Mouse (Mus musculus): ENCODE measurements at regions not wholly inside any gene's neighbourhood (a gene's known extent, or its start where the extent isn't known, plus 50 kb on each side); places are given as distances from the start of the nearest gene placed in this dataset.
A peak's percentile ranks its signal among the peaks of the same experiment; 100 is the strongest.

GRCm38 (mm10) chr6:31318506-31318905 is 80.0 kb upstream of the Mkln1 start:
- no peaks in the 10 kb centered on the region for H3K9me3 ChIP-seq (ENCODE audit: control insufficient read depth, low read length)
- H3K4me3 ChIP-seq (ENCODE audit: low read length), result peak overlapping the region; percentile 43
- H3K27me3 ChIP-seq (ENCODE audit: control insufficient read depth, insufficient read depth, low read depth, low read length), result no peaks in the 10 kb centered on the region
- peak; percentile 79 for ATAC-seq (ENCODE audit: low read depth)
- H3K9ac ChIP-seq (ENCODE audit: low read length), result peak overlapping the region; percentile 23; the same call in 1 of the 2 replicates
- H3K4me1 ChIP-seq (replicated peaks; ENCODE audit: control insufficient read depth, insufficient read depth, low read length), result peaks cover 32% of the 10 kb centered on the region
- peak overlapping the region; percentile 88 for H3K27ac ChIP-seq (ENCODE audit: low read length)
- WGBS, result 2% methylated on average over 11 of the region's 11 CpGs
- no peaks in the 10 kb centered on the region for H3K36me3 ChIP-seq (ENCODE audit: control insufficient read depth, insufficient read depth, low read length)
- H3K4me2 ChIP-seq (ENCODE audit: low read depth, low read length), result peak overlapping the region; percentile 62

- H3K4me2 ChIP-seq (ENCODE audit: low read depth, low read length), result no peak overlapping the region
- no peak for ATAC-seq (ENCODE audit: low read depth)
- no peaks in the 10 kb centered on the region for H3K36me3 ChIP-seq (ENCODE audit: control insufficient read depth, insufficient read depth, low read length)
- no peaks in the 10 kb centered on the region for H3K9me3 ChIP-seq (ENCODE audit: control insufficient read depth, low read length)
- no peak overlapping the region for H3K4me3 ChIP-seq (ENCODE audit: low read length)
- peaks cover 32% of the 10 kb centered on the region for H3K4me1 ChIP-seq (replicated peaks; ENCODE audit: control insufficient read depth, insufficient read depth, low read length)
- 80% methylated on average over 2 of the region's 2 CpGs for WGBS
- H3K9ac ChIP-seq (ENCODE audit: low read length), result no peak overlapping the region
- H3K27ac ChIP-seq (ENCODE audit: low read length), result no peak overlapping the region
- no peaks in the 10 kb centered on the region for H3K27me3 ChIP-seq (ENCODE audit: control insufficient read depth, insufficient read depth, low read depth, low read length)
These were observed 79.1 kb upstream of the Mkln1 start for GRCm38 (mm10) chr6:31319431-31319830.

GRCm38 (mm10) chr6:31320141-31320830 is 78.2 kb upstream of the Mkln1 start:
- 36% methylated on average over 3 of the region's 3 CpGs for WGBS
- Histone ChIP-seq H3K27ac (ENCODE audit: low read length) (no peak overlapping the region), H3K4me2 (ENCODE audit: low read depth, low read length) (no peak overlapping the region), H3K36me3 (ENCODE audit: control insufficient read depth, insufficient read depth, low read length) (no peaks in the 10 kb centered on the region), H3K9ac (ENCODE audit: low read length) (no peak overlapping the region), H3K4me3 (ENCODE audit: low read length) (no peak overlapping the region), H3K4me1 (replicated peaks; ENCODE audit: control insufficient read depth, insufficient read depth, low read length) (peaks cover 32% of the 10 kb centered on the region), H3K27me3 (ENCODE audit: control insufficient read depth, insufficient read depth, low read depth, low read length) (no peaks in the 10 kb centered on the region), H3K9me3 (ENCODE audit: control insufficient read depth, low read length) (no peaks in the 10 kb centered on the region)
- ATAC-seq (ENCODE audit: low read depth), result no peak

GRCm38 (mm10) chr6:31321066-31321846 is 77.3 kb upstream of the Mkln1 start:
- Histone ChIP-seq H3K4me3 (ENCODE audit: low read length) (no peak overlapping the region), H3K4me2 (ENCODE audit: low read depth, low read length) (no peak overlapping the region), H3K9ac (ENCODE audit: low read length) (no peak overlapping the region), H3K36me3 (ENCODE audit: control insufficient read depth, insufficient read depth, low read length) (no peaks in the 10 kb centered on the region), H3K9me3 (ENCODE audit: control insufficient read depth, low read length) (no peaks in the 10 kb centered on the region), H3K27me3 (ENCODE audit: control insufficient read depth, insufficient read depth, low read depth, low read length) (no peaks in the 10 kb centered on the region), H3K4me1 (replicated peaks; ENCODE audit: control insufficient read depth, insufficient read depth, low read length) (peaks cover 32% of the 10 kb centered on the region), H3K27ac (ENCODE audit: low read length) (no peak overlapping the region; the same call in 1 of the 2 replicates)
- ATAC-seq (ENCODE audit: low read depth), result no peak
- 46% methylated on average over 7 of the region's 7 CpGs for WGBS

- Histone ChIP-seq H3K4me1 (replicated peaks; ENCODE audit: control insufficient read depth, insufficient read depth, low read length) (peaks cover 32% of the 10 kb centered on the region), H3K4me3 (ENCODE audit: low read length) (no peak overlapping the region), H3K4me2 (ENCODE audit: low read depth, low read length) (no peak overlapping the region), H3K9me3 (ENCODE audit: control insufficient read depth, low read length) (no peaks in the 10 kb centered on the region), H3K36me3 (ENCODE audit: control insufficient read depth, insufficient read depth, low read length) (no peaks in the 10 kb centered on the region), H3K27me3 (ENCODE audit: control insufficient read depth, insufficient read depth, low read depth, low read length) (no peaks in the 10 kb centered on the region), H3K27ac (ENCODE audit: low read length) (no peak overlapping the region; the same call in 1 of the 2 replicates), H3K9ac (ENCODE audit: low read length) (no peak overlapping the region)
- no peak for ATAC-seq (ENCODE audit: low read depth)
- WGBS, result 20% methylated on average over 10 of the region's 10 CpGs
These were observed 76.6 kb upstream of the Mkln1 start for GRCm38 (mm10) chr6:31321902-31322301.

- Histone ChIP-seq H3K36me3 (ENCODE audit: control insufficient read depth, insufficient read depth, low read length) (no peaks in the 10 kb centered on the region), H3K27me3 (ENCODE audit: control insufficient read depth, insufficient read depth, low read depth, low read length) (no peaks in the 10 kb centered on the region), H3K9me3 (ENCODE audit: control insufficient read depth, low read length) (no peaks in the 10 kb centered on the region), H3K4me1 (replicated peaks; ENCODE audit: control insufficient read depth, insufficient read depth, low read length) (peaks cover 19% of the 10 kb centered on the region), H3K27ac (ENCODE audit: low read length) (no peak overlapping the region), H3K4me2 (ENCODE audit: low read depth, low read length) (no peak overlapping the region), H3K9ac (ENCODE audit: low read length) (no peak overlapping the region), H3K4me3 (ENCODE audit: low read length) (no peak overlapping the region)
- whole genome bisulfite sequencing, result 63% methylated on average over 9 of the region's 9 CpGs
- no peak for ATAC-seq (ENCODE audit: low read depth)
These were observed 75.0 kb upstream of the Mkln1 start for GRCm38 (mm10) chr6:31323228-31324190.

GRCm38 (mm10) chr6:31324717-31325116 is 73.8 kb upstream of the Mkln1 start:
- Histone ChIP-seq H3K4me2 (ENCODE audit: low read depth, low read length) (no peak overlapping the region), H3K4me3 (ENCODE audit: low read length) (no peak overlapping the region), H3K27ac (ENCODE audit: low read length) (no peak overlapping the region), H3K9ac (ENCODE audit: low read length) (no peak overlapping the region), H3K27me3 (ENCODE audit: control insufficient read depth, insufficient read depth, low read depth, low read length) (no peaks in the 10 kb centered on the region), H3K9me3 (ENCODE audit: control insufficient read depth, low read length) (no peaks in the 10 kb centered on the region), H3K36me3 (ENCODE audit: control insufficient read depth, insufficient read depth, low read length) (no peaks in the 10 kb centered on the region), H3K4me1 (replicated peaks; ENCODE audit: control insufficient read depth, insufficient read depth, low read length) (peaks cover 14% of the 10 kb centered on the region)
- 51% methylated on average over 6 of the region's 6 CpGs for WGBS
- ATAC-seq (ENCODE audit: low read depth), result no peak

GRCm38 (mm10) chr6:31325621-31326020 is 72.9 kb upstream of the Mkln1 start:
- Histone ChIP-seq H3K9ac (ENCODE audit: low read length) (no peak overlapping the region), H3K4me3 (ENCODE audit: low read length) (no peak overlapping the region), H3K27ac (ENCODE audit: low read length) (no peak overlapping the region), H3K27me3 (ENCODE audit: control insufficient read depth, insufficient read depth, low read depth, low read length) (no peaks in the 10 kb centered on the region), H3K4me2 (ENCODE audit: low read depth, low read length) (no peak overlapping the region), H3K36me3 (ENCODE audit: control insufficient read depth, insufficient read depth, low read length) (no peaks in the 10 kb centered on the region), H3K4me1 (replicated peaks; ENCODE audit: control insufficient read depth, insufficient read depth, low read length) (peaks cover 14% of the 10 kb centered on the region), H3K9me3 (ENCODE audit: control insufficient read depth, low read length) (no peaks in the 10 kb centered on the region)
- ATAC-seq (ENCODE audit: low read depth), result no peak
- WGBS, result 59% methylated on average over 1 of the region's 1 CpGs

GRCm38 (mm10) chr6:31330327-31330726 is 68.2 kb upstream of the Mkln1 start:
- Histone ChIP-seq H3K4me3 (ENCODE audit: low read length) (no peak overlapping the region), H3K4me2 (ENCODE audit: low read depth, low read length) (no peak overlapping the region), H3K9me3 (ENCODE audit: control insufficient read depth, low read length) (no peaks in the 10 kb centered on the region), H3K36me3 (ENCODE audit: control insufficient read depth, insufficient read depth, low read length) (no peaks in the 10 kb centered on the region), H3K9ac (ENCODE audit: low read length) (no peak overlapping the region), H3K27me3 (ENCODE audit: control insufficient read depth, insufficient read depth, low read depth, low read length) (no peaks in the 10 kb centered on the region), H3K4me1 (replicated peaks; ENCODE audit: control insufficient read depth, insufficient read depth, low read length) (no peaks in the 10 kb centered on the region), H3K27ac (ENCODE audit: low read length) (no peak overlapping the region)
- no peak for ATAC-seq (ENCODE audit: low read depth)
- 74% methylated on average over 7 of the region's 7 CpGs for WGBS

Data from lung, embryonic 16.5 days (tissue).